Mouse (Mus musculus) layer of hippocampus, adult 8-10 months (tissue): ENCODE results near the gene Vmn2r83. TPM values are rescaled to one million over a fixed set of nuclear protein-coding genes. Genes with fewer than 3 reads are reported as not detected.
A peak's percentile ranks its signal among the peaks of the same experiment; 100 is the strongest.
"Not testable (repeated sequence)": the region's sequence is repeated elsewhere in the genome, so short reads cannot be mapped to it uniquely, and the experiment has no call there.

ENCODE experiments used
- DNase-seq, 2 experiments: peaks; one replicate each; pipeline ENCODE4 v3.0.0; 2022; ENCODE audit warnings: low spot score in 2 of 2
- total RNA-seq, 4 experiments: library from RNA; stranded (reverse); gene quantifications; 2 replicates each; pipeline ENCODE4 v1.2.4; 2022

Vmn2r83 gene
- not detected for total RNA-seq

DNA sequence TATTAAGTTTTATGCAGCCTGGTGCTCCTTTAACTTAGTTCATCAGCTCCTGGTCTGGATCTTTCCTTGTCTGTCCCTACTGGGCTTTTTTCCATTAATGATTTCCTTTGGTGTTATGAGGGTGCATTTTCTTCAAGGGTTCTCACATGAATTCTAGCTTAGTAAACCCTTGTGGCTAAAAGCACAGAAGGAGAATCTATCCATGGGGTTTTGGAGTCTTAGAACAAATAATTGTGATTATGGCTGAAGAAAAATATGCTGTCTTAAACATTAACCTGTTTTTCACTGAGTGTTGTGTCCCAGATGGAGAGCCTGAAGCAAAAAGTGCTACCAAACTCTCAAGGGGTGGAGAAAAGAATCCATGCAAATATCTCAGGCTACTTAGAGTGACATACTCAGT lies at the start of gene Vmn2r83:
Vmn2r83 (plus strand) TSS at position 301 of the 400 bp plus-strand sequence.
- no peak for DNase-seq

- DNase-seq: not testable (repeated sequence)
Measured at GRCm38 (mm10) chr10:79435141-79435820, 33.2 kb upstream of the Vmn2r83 start.

DNA sequence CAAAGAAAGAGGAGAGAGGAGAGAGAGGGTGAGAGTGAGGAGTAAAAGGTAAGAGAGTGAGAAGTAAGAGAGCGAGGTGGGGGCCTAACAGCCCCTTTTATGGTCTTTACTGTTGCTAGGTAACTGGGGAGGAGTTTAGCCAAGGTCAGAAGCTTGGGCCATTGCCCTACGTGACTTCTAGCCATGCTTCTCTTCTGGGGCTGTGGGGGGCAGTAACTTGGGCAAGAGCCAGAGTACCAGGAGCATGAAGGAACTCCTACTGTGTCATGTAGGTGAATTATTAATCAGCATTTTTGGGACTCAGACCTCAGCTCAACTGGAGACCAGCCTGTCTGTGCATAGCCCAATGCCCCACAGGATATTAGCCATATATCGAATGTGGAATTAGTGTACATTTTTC lies 27.4 kb downstream of the Vmn2r83 start:
- DNase-seq: no peak

- DNase-seq: no peak
Measured at GRCm38 (mm10) chr10:79496701-79497288, 28.3 kb downstream of the Vmn2r83 start.

DNA sequence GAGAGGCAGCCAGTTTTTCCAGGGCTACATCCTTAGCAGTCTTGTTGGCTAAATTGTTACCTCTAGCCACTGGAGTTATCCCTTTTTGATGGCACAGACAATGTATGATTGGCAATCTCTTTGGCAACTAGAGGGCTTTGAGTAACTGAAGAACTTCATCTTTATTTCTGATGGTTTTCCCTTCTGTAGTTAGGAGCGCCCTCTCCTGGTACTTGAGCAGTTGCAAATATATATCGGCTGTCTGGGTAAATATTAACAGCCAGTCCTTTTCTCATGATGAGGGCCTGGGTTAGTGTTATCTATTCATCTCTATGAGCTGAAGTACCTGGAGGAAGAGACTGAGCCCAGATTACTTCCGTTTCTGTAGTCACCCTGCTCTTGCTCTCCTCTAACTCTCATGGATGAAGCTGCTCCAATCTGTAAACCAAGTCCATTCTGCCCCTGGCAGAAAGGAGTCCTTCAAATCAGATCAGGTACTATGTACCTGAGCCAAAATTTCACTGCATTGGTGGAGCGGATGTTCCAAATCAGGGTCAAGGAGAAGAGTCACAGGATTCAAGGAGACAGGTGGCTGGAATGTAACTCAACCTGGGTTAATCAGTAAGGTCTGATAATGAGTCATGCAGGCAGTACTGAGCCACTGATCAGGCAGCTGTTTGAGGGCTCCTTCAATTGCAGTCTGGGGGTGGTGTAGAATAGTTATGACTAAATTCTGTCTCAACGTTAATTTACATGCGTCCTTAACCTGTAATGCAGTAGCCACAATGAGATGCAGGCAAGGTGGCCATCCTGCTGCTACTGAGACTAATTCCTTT lies 34.5 kb downstream of the Vmn2r83 start:
- DNase-seq: no peak

GRCm38 (mm10) chr10:79506709-79507108 lies 38.2 kb downstream of the Vmn2r83 start:
- DNase-seq: no peak

- no peak for DNase-seq
Measured at GRCm38 (mm10) chr10:79524433-79524832, 55.9 kb downstream of the Vmn2r83 start.

GRCm38 (mm10) chr10:79525456-79526325 lies 57.2 kb downstream of the Vmn2r83 start:
- no peak for DNase-seq

DNA sequence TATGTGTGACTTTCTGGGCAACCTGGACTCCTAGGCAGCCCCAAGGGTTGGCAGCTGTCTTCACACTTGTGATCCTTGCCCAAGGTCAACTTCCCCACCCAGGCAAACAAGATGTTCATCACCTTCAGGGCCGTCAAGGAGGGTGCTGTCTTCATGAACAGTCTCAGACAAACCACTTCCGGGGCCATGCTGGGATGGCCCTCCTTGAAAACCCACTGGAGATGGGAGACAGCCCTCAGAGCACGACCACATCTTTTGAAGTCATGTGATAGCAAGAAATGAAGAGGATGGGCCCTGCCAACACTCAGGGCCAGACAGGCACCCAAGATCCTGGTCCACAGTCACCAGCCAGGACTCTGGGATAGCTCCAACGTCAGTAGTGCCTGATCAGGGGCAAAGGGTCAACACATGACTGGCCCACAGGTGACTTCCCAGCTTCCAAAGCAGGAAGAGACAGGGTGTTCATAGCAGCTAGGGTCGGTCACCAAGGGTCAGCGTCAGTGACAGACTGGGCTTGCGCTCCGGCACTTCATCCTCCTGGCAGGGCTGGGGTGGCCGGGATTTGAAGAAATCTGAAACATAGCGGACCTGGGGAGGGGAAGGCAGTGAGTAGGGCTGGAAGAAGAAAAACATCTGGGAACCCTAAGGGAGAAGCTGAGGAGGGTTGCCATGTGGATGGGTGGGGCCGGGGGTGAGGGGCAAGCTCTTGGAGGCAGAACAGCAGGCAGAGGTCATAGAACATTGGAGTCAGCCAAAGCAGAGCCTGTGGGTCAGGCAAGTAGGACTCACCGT lies 58.3 kb downstream of the Vmn2r83 start:
- no peak for DNase-seq

DNA sequence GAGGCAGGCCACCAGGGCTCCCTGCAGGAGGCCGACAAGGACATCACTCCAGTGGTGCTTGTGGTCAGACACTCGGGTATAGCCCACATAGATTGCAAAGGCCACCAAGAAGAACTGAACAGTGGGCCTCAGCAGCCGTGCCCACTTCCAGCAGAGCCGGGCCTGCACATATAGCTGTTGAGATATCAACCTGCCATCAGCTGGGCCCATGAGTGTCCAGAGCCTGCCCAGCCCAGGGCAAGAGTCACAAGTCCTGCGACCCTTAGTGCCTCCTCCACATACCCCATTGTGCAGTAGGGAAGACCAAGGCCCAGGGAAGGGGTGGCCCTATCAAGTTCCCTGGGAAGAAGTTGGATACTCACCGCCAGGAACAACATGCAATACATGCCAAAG lies 58.9 kb downstream of the Vmn2r83 start:
- no peak for DNase-seq

- no peak for DNase-seq
Measured at GRCm38 (mm10) chr10:79528081-79528480, 59.5 kb downstream of the Vmn2r83 start.

- DNase-seq: no peak
Measured at GRCm38 (mm10) chr10:79530241-79530640, 61.7 kb downstream of the Vmn2r83 start.

- DNase-seq: no peak
Measured at GRCm38 (mm10) chr10:79530721-79531120, 62.2 kb downstream of the Vmn2r83 start.

DNA sequence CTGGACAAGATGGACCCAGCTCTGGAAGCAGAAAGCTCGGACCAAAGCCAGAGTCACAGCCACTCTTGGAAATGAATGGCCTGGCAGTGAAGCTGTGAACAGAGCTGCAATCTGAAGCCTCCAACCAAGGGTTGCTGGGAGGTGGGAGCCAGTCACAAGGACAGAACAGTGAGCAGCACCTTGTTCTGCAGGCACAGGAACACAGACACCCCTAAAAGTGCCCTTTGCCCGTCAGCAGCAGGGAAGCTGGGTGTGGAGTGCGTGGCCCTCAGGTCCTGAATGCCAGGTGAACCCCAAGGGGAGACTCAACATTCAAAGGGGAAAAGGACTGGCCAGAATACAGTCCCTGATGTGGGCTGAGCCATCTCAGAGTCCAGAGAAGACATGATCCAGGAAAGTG lies 63.1 kb downstream of the Vmn2r83 start:
- DNase-seq: no peak

- DNase-seq: peak in 1 of 2 experiments; percentile 1
Measured at GRCm38 (mm10) chr10:79532678-79533077, 64.1 kb downstream of the Vmn2r83 start.

DNA sequence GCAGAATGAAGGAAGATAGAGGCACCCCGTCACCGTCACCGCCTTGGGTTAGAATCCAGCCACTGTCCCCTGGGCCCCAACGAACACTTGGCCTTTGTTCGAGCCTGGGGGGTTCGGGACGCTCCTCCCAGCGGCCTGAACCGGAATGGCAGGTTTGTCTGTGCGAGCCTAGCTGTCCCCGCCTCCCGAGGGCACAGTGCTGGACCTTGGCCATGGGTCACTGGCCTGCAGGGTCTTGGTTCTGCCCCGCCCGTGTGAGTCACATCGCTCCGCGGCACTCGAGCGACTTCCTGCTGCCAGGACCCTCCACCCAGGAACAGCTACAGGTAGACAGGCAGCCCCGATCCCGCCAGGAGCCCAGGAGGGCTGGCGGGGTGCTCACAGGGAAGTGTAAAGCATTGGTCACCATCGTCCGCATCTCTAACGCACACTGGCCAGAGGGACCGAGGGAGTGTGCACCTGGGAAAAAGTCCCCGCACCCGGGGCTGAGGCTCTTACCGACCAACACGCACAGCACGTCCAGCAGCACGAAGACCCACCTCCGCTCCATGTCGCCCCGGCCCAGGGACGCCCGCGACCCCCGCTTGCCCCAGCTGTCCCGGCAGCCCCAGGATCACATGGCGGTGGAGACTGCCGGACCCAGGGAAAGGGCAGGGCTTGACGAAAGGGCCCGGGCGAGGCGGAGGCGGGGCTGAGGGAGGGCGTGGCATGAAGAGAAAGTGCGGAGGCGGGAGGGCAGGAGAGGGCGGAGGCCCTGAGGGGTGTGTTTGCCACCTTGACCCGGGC lies 64.8 kb downstream of the Vmn2r83 start, which contains the start of gene Plpp2:
Plpp2 (minus strand) TSS at position 671 of the 786 bp plus-strand sequence.
- DNase-seq: peak; percentile 38 to 44

DNA sequence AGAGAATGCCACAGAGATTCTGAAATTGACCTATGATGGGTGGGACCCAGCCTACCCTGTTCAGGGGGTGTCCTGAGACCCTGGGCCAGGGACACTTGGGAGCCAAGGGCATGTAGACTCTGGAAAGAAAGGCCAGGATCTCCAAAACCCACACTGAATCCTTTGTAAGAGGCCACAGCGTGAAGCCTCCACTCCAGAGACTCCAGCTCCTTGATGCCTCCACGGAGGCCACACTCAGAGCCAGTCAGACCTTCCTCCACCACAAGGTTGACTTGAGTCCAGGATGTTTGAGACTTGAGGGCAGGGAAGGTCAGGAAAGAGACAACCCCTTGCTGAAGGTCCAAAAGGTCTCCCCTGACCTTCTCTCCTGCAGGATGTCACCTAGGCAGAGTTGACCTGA lies 65.9 kb downstream of the Vmn2r83 start:
- DNase-seq: no peak

DNA sequence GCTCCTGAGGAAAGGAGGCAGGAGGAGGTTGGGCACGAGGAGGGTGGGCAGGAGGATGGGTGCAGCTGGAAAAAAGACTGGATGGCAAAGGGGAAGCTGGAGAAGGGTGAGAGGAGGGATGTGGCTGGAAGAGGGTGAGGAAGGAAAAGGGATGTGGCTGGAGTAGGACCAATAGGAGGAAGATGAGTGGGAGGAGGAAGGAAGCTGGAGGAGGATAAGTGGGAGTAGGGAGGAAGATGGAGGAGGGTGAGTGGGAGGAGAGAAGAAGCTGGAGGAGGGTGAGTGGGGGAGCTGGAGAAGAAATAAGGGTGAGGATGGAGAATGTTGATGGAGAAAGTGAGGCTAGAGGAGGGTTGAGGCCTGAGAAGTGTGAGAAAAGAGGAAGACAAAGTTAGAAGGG lies 66.9 kb downstream of the Vmn2r83 start:
- no peak for DNase-seq

GRCm38 (mm10) chr10:79536461-79537080 lies 68.0 kb downstream of the Vmn2r83 start:
- DNase-seq: peak in 1 of 2 experiments; percentile 1
